In genomic region chr3:41038297-41038916, GRCm38 (mm10) we compare ENCODE assay signal across 17 mouse cellular contexts. TPM values are rescaled to one million over a fixed set of nuclear protein-coding genes. Genes with fewer than 3 reads are reported as not detected.
DNase-seq lines count a peak whose midpoint lies in the region; ATAC-seq lines count a peak whose summit lies in the region.
"Had no signal": no experiment of that assay in that cellular context is flagged by ENCODE, and none has a peak within 500 bp of the region (broad histone marks: within the 10 kb centered on the region; RNA-seq: fewer than 3 reads in every experiment).

No protein-coding gene starts in this region.

- DNase-seq in heart, adult 11 months: peak; percentile 75
- no peak for DNase-seq in heart, postnatal 14 days
- no peak for DNase-seq in thymus, adult 18-20 months
- DNase-seq in left cerebral cortex, adult 11 months (ENCODE audit: low spot score): no peak
- DNase-seq: adrenal gland, postnatal 10 days; adrenal gland, postnatal 36 days; B cell, adult 2 months; cerebellum, adult 18-20 months; cerebellum, adult 9-10 months; cerebellum, postnatal 14 days; gastrocnemius, postnatal 10 days; heart, adult 2 months had no signal

- intact Hi-C loops in heart, postnatal 14 days (cut with DNase I): no loop called here

- ATAC-seq in common myeloid progenitor, adult 5-6 weeks (replicated peaks; ENCODE audit: low read depth, poor library complexity, severe bottlenecking): peak; percentile 58
- peak; percentile 38 for ATAC-seq in megakaryocyte progenitor cell, adult 5-6 weeks (replicated peaks; ENCODE audit: poor library complexity)
- no peak for ATAC-seq in megakaryocyte-erythroid progenitor cell, adult 5-6 weeks (replicated peaks; ENCODE audit: low FRiP score, low TSS enrichment, poor library complexity, severe bottlenecking)
- ATAC-seq: forebrain, embryonic 15.5 days; intestine, embryonic 15.5 days had no signal

RNA-seq across cellular contexts. Expression of gene Pgrmc2, which starts 44.4 kb away (rescaled TPM):
- total RNA-seq in heart, postnatal 14 days (2021): 10 to 100 TPM; 28.2 to 31.5 TPM
- 20.4 and 24.3 TPM in 2 replicates for total RNA-seq in common myeloid progenitor, adult 5-6 weeks (2017)
- total RNA-seq in megakaryocyte progenitor cell, adult 5-6 weeks (2015): 22.8 and 30.2 TPM in 2 replicates
- 15.1 and 20.3 TPM in 2 replicates for total RNA-seq in megakaryocyte progenitor cell, adult 5-6 weeks (2017)
- total RNA-seq in megakaryocyte-erythroid progenitor cell, adult 5-6 weeks (2014; fragmentation: Nextera tagmentation): 26.1 and 40.8 TPM in 2 replicates
- 17.3 and 19.4 TPM in 2 replicates for total RNA-seq in megakaryocyte-erythroid progenitor cell, adult 5-6 weeks (2017)
